8 mouse cellular contexts compared by ENCODE assay signal in genomic region chr8:105936866-105937475, GRCm38 (mm10). TPM values are rescaled to one million over a fixed set of nuclear protein-coding genes. Genes with fewer than 3 reads are reported as not detected.
A peak's percentile ranks its signal among the peaks of the same experiment; 100 is the strongest.
DNase-seq lines count a peak whose midpoint lies in the region; ATAC-seq and TF ChIP-seq lines count a peak whose summit lies in the region.

No protein-coding gene starts in this region.

- H3K4me1 ChIP-seq in forebrain, embryonic 14.5 days (ENCODE audit: control insufficient read depth, insufficient read depth, low read length) = peaks cover 5% of the 10 kb centered on the region
- peaks cover 4% of the 10 kb centered on the region for H3K4me1 ChIP-seq in lung, adult 2 months (ENCODE audit: control insufficient read depth, insufficient read depth, low read length)

- intact Hi-C loops in heart, postnatal 25 days (cut with DNase I) = no loop called here

- peak overlapping the region; percentile 55 for H3K4me3 ChIP-seq in forebrain, embryonic 14.5 days (ENCODE audit: low read depth, low read length)
- peak overlapping the region; percentile 93 for H3K4me3 ChIP-seq in lung, adult 2 months (replicated peaks; ENCODE audit: extremely low read depth, low read depth, low read length)

- no peak for TF ChIP-seq CTCF in lung, adult 2 months (IDR thresholded peaks at IDR 0.05; ENCODE audit: insufficient read depth, low read length)

- no peaks in the 10 kb centered on the region for H3K27me3 ChIP-seq in forebrain, embryonic 14.5 days (replicated peaks; ENCODE audit: control insufficient read depth, insufficient read depth, low read length)

- peak overlapping the region; percentile 75 for H3K4me2 ChIP-seq in forebrain, embryonic 14.5 days (ENCODE audit: low read length)

- H3K27ac ChIP-seq in forebrain, embryonic 14.5 days (ENCODE audit: low read depth, low read length) = peak overlapping the region; percentile 70

- no peaks in the 10 kb centered on the region for H3K9me3 ChIP-seq in forebrain, embryonic 14.5 days (replicated peaks; ENCODE audit: control insufficient read depth, low read length)

- ATAC-seq in forebrain, embryonic 14.5 days = peak; percentile 91
- ATAC-seq in neutrophil, adult 5-6 weeks (ENCODE audit: extremely low read depth, insufficient number of reproducible peaks, low FRiP score, poor library complexity, severe bottlenecking) = peak; percentile 82

- DNase-seq in ES-CJ7 (ENCODE audit: low read depth, low spot score) = peak; percentile 98
- DNase-seq in cerebellum, adult 11 months = peak; percentile 87
- DNase-seq in forebrain, embryonic 14.5 days (ENCODE audit: low spot score) = peak; percentile 91
- DNase-seq in heart, postnatal 25 days (ENCODE audit: low spot score) = peak; percentile 81
- DNase-seq in layer of hippocampus, adult 18-20 months (ENCODE audit: low spot score in 2 of 2) = peak; percentile 81 to 90
- DNase-seq in lung, adult 2 months = peak; percentile 87
- peak; percentile 67 to 77 for DNase-seq in thymus, adult 18-20 months

- TF ChIP-seq POLR2A in lung, adult 2 months (IDR thresholded peaks at IDR 0.05; ENCODE audit: borderline replicate concordance, extremely low read depth, low read depth, low read length) = peak; percentile 72

- under 1% methylated on average over 30 of the region's 30 CpGs for WGBS in forebrain, embryonic 14.5 days
- 1% methylated on average over 30 of the region's 30 CpGs for WGBS in lung, adult 2 months

- H3K9ac ChIP-seq in forebrain, embryonic 14.5 days (ENCODE audit: low read length) = peak overlapping the region; percentile 77

- peaks cover 5% of the 10 kb centered on the region; the same call in 1 of the 2 replicates for H3K36me3 ChIP-seq in forebrain, embryonic 14.5 days (ENCODE audit: control insufficient read depth, insufficient read depth, low read length)

RNA-seq across cellular contexts. Expression of gene Psmb10, which starts 1.3 kb away (rescaled TPM):
- polyA plus RNA-seq in forebrain, embryonic 14.5 days (2014; fragmentation: Nextera tagmentation; extraction: Ambion mirVana) = 48.2 and 57.8 TPM in 2 replicates
- 10 to 100 TPM; 64.8 to 68.3 TPM for total RNA-seq in heart, postnatal 25 days (2021)
- 10 to 100 TPM; 62.5 to 74.3 TPM for total RNA-seq in layer of hippocampus, adult 18-20 months (2021)
- 211 and 217 TPM in 2 replicates for polyA plus RNA-seq in lung, adult 2 months (2012; rRNA removed)
- 56.2 and 67.8 TPM in 2 replicates for total RNA-seq in neutrophil, adult 5-6 weeks (2017)

RNA-seq across cellular contexts. Expression of gene Ctrl, which starts 3.3 kb away (rescaled TPM):
- 1.9 and 2.5 TPM in 2 replicates for polyA plus RNA-seq in forebrain, embryonic 14.5 days (2014; fragmentation: Nextera tagmentation; extraction: Ambion mirVana)
- total RNA-seq in heart, postnatal 25 days (2021) = under 1 TPM in 1 of 2 experiments, not detected in 1; 0.31 TPM
- total RNA-seq in layer of hippocampus, adult 18-20 months (2021) = 1 to 10 TPM; 1.1 to 1.8 TPM
- polyA plus RNA-seq in lung, adult 2 months (2012; rRNA removed) = 2.2 and 13.8 TPM in 2 replicates
- total RNA-seq in neutrophil, adult 5-6 weeks (2017) = 3.5 and 5.9 TPM in 2 replicates

RNA-seq across cellular contexts. Expression of gene Lcat, which starts 6.2 kb away (rescaled TPM):
- polyA plus RNA-seq in forebrain, embryonic 14.5 days (2014; fragmentation: Nextera tagmentation; extraction: Ambion mirVana) = 0.17 and 0.48 TPM in 2 replicates
- 1 to 10 TPM in 1 of 2 experiments, under 1 TPM in 1; 0.75 to 1.3 TPM for total RNA-seq in heart, postnatal 25 days (2021)
- total RNA-seq in layer of hippocampus, adult 18-20 months (2021) = 10 to 100 TPM; 31.7 to 38.4 TPM
- polyA plus RNA-seq in lung, adult 2 months (2012; rRNA removed) = 3.4 and 3.6 TPM in 2 replicates
- total RNA-seq in neutrophil, adult 5-6 weeks (2017) = not detected in 2 replicates

RNA-seq across cellular contexts. Expression of gene Slc12a4, which starts 28.9 kb away (rescaled TPM):
- 5.1 and 9.4 TPM in 2 replicates for polyA plus RNA-seq in forebrain, embryonic 14.5 days (2014; fragmentation: Nextera tagmentation; extraction: Ambion mirVana)
- total RNA-seq in heart, postnatal 25 days (2021) = 10 to 100 TPM; 39.4 to 48.7 TPM
- total RNA-seq in layer of hippocampus, adult 18-20 months (2021) = 10 to 100 TPM; 18.6 to 20.8 TPM
- 84.3 and 96.8 TPM in 2 replicates for polyA plus RNA-seq in lung, adult 2 months (2012; rRNA removed)
- total RNA-seq in neutrophil, adult 5-6 weeks (2017) = 2.7 and 4.8 TPM in 2 replicates

RNA-seq across cellular contexts. Expression of gene Pskh1, which starts 36.7 kb away (rescaled TPM):
- 8.2 and 8.5 TPM in 2 replicates for polyA plus RNA-seq in forebrain, embryonic 14.5 days (2014; fragmentation: Nextera tagmentation; extraction: Ambion mirVana)
- total RNA-seq in heart, postnatal 25 days (2021) = 10 to 100 TPM; 16.0 to 16.6 TPM
- 1 to 10 TPM; 6.5 to 7.3 TPM for total RNA-seq in layer of hippocampus, adult 18-20 months (2021)
- polyA plus RNA-seq in lung, adult 2 months (2012; rRNA removed) = 38.2 and 43.7 TPM in 2 replicates
- total RNA-seq in neutrophil, adult 5-6 weeks (2017) = 16.8 and 17.8 TPM in 2 replicates

Comparison
In these comparisons a context has a peak if more than half of its experiments do, and no peak if none do; other contexts are left out.
1. Peak in every context shown above with its lines: DNase-seq, ATAC-seq, H3K4me3 ChIP-seq and H3K27ac ChIP-seq.
2. RNA of gene Lcat, which starts 6.2 kb away (total RNA-seq): 31.7 to 38.4 TPM in layer of hippocampus, adult 18-20 months; 0.75 to 1.3 TPM in heart, postnatal 25 days and not detected in neutrophil, adult 5-6 weeks; every median in the first group is over 10 times any median in the second.